13 mouse cellular contexts compared by ENCODE assay signal in the genomic region with DNA sequence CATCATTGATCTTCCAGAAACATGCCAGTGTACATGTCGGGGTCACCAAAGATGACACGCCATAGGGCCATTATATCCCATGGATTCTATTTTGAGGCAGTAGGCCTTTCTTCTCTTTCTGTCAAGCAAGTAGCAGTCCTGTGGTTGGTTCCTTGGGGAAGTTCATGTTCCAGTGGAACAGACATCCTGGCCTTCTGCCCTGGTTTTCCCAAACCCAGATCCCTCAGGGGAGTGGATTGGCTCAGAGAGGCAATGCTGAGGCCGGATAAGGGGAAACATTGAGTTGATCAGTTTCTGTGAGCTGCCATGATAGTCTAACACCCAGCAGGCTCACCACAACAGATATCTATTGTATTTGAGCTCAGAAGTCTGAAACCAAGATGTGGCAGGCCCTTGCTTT.
"Had no signal": no experiment of that assay in that cellular context is flagged by ENCODE, and none has a peak within 500 bp of the region (broad histone marks: within the 10 kb centered on the region; RNA-seq: fewer than 3 reads in every experiment).

No protein-coding gene starts in this region.

- H3K4me3 ChIP-seq: layer of hippocampus, adult 2 months; limb, embryonic 13.5 days; myocyte; neural tube, embryonic 15.5 days had no signal

- H3K9me3 ChIP-seq: limb, embryonic 13.5 days; neural tube, embryonic 15.5 days had no signal

- H3K4me2 ChIP-seq: limb, embryonic 13.5 days; neural tube, embryonic 15.5 days had no signal

- H3K27me3 ChIP-seq: limb, embryonic 13.5 days; neural tube, embryonic 15.5 days had no signal

- H3K36me3 ChIP-seq: limb, embryonic 13.5 days; neural tube, embryonic 15.5 days had no signal

- H3K9ac ChIP-seq: limb, embryonic 13.5 days; liver, embryonic 14.5 days; neural tube, embryonic 15.5 days had no signal

- DNase-seq: kidney, postnatal 10 days; kidney, postnatal 4 days; lung, adult 18-20 months; midbrain, embryonic 14.5 days; right cerebral cortex, adult 18-20 months; right cerebral cortex, postnatal 25 days; thymus, postnatal 4 days had no signal

- H3K27ac ChIP-seq: layer of hippocampus, adult 2 months; limb, embryonic 13.5 days; liver, embryonic 14.5 days; neural tube, embryonic 15.5 days; stomach, postnatal 0 days had no signal

- H3K4me1 ChIP-seq: limb, embryonic 13.5 days; neural tube, embryonic 15.5 days had no signal
